Mouse (Mus musculus): ENCODE results near the gene Fcho2. TPM values are rescaled to one million over a fixed set of nuclear protein-coding genes. Genes with fewer than 3 reads are reported as not detected.

The Fcho2 gene
- polyA plus RNA-seq, 1 experiment from 2014 or later, result 31.8 TPM

- peaks cover 7% of the 10 kb centered on the region; the same call in 1 of the 2 replicates for H3K4me1 ChIP-seq (replicated peaks; ENCODE audit: control insufficient read depth, insufficient read depth, low read length)
- H3K36me3 ChIP-seq (ENCODE audit: control insufficient read depth, insufficient read depth), result no peaks in the 10 kb centered on the region
- H3K27ac ChIP-seq (ENCODE audit: low read length), result no peak overlapping the region
- H3K9ac ChIP-seq (replicated peaks; ENCODE audit: low read depth, low read length), result no peak overlapping the region
- WGBS, result 95% methylated on average over 11 of the region's 11 CpGs
- H3K4me2 ChIP-seq (ENCODE audit: low read length), result no peak overlapping the region
- H3K9me3 ChIP-seq (ENCODE audit: control insufficient read depth, low read length), result no peaks in the 10 kb centered on the region
- H3K27me3 ChIP-seq (replicated peaks; ENCODE audit: control insufficient read depth, insufficient read depth, low read length), result peaks cover 11% of the 10 kb centered on the region
- no peak for ATAC-seq
- no peak overlapping the region for H3K4me3 ChIP-seq (replicated peaks; ENCODE audit: low read length)
Measured at GRCm38 (mm10) chr13:98693316-98693715, 121.9 kb downstream of the Fcho2 start.

GRCm38 (mm10) chr13:98691956-98692515, 123.2 kb downstream of the Fcho2 start:
- Histone ChIP-seq H3K4me2 (ENCODE audit: low read length) (no peak overlapping the region), H3K9ac (replicated peaks; ENCODE audit: low read depth, low read length) (no peak overlapping the region), H3K27ac (ENCODE audit: low read length) (no peak overlapping the region), H3K27me3 (replicated peaks; ENCODE audit: control insufficient read depth, insufficient read depth, low read length) (peaks cover 11% of the 10 kb centered on the region), H3K36me3 (ENCODE audit: control insufficient read depth, insufficient read depth) (no peaks in the 10 kb centered on the region), H3K4me1 (replicated peaks; ENCODE audit: control insufficient read depth, insufficient read depth, low read length) (peaks cover 7% of the 10 kb centered on the region; the same call in 1 of the 2 replicates), H3K9me3 (ENCODE audit: control insufficient read depth, low read length) (no peaks in the 10 kb centered on the region), H3K4me3 (replicated peaks; ENCODE audit: low read length) (no peak overlapping the region)
- no peak for ATAC-seq
- 87% methylated on average over 13 of the region's 13 CpGs for WGBS

GRCm38 (mm10) chr13:98690886-98691285, 124.4 kb downstream of the Fcho2 start:
- WGBS, result 90% methylated on average over 11 of the region's 11 CpGs
- peaks cover 7% of the 10 kb centered on the region; the same call in 1 of the 2 replicates for H3K4me1 ChIP-seq (replicated peaks; ENCODE audit: control insufficient read depth, insufficient read depth, low read length)
- no peak for ATAC-seq
- H3K4me3 ChIP-seq (replicated peaks; ENCODE audit: low read length), result no peak overlapping the region
- no peaks in the 10 kb centered on the region for H3K36me3 ChIP-seq (ENCODE audit: control insufficient read depth, insufficient read depth)
- no peak overlapping the region for H3K4me2 ChIP-seq (ENCODE audit: low read length)
- no peak overlapping the region for H3K9ac ChIP-seq (replicated peaks; ENCODE audit: low read depth, low read length)
- peaks cover 11% of the 10 kb centered on the region for H3K27me3 ChIP-seq (replicated peaks; ENCODE audit: control insufficient read depth, insufficient read depth, low read length)
- no peaks in the 10 kb centered on the region for H3K9me3 ChIP-seq (ENCODE audit: control insufficient read depth, low read length)
- H3K27ac ChIP-seq (ENCODE audit: low read length), result no peak overlapping the region

GRCm38 (mm10) chr13:98689605-98690290, 125.5 kb downstream of the Fcho2 start:
- Histone ChIP-seq H3K27ac (ENCODE audit: low read length) (no peak overlapping the region), H3K27me3 (replicated peaks; ENCODE audit: control insufficient read depth, insufficient read depth, low read length) (peaks cover 10% of the 10 kb centered on the region), H3K4me1 (replicated peaks; ENCODE audit: control insufficient read depth, insufficient read depth, low read length) (peaks cover 1% of the 10 kb centered on the region; the same call in 1 of the 2 replicates), H3K4me3 (replicated peaks; ENCODE audit: low read length) (no peak overlapping the region), H3K4me2 (ENCODE audit: low read length) (no peak overlapping the region), H3K9ac (replicated peaks; ENCODE audit: low read depth, low read length) (no peak overlapping the region), H3K36me3 (ENCODE audit: control insufficient read depth, insufficient read depth) (no peaks in the 10 kb centered on the region), H3K9me3 (ENCODE audit: control insufficient read depth, low read length) (no peaks in the 10 kb centered on the region)
- WGBS, result 76% methylated on average over 11 of the region's 11 CpGs
- ATAC-seq, result no peak

GRCm38 (mm10) chr13:98687931-98688330, 127.3 kb downstream of the Fcho2 start:
- 64% methylated on average over 9 of the region's 9 CpGs for WGBS
- Histone ChIP-seq H3K4me2 (ENCODE audit: low read length) (no peak overlapping the region), H3K9me3 (ENCODE audit: control insufficient read depth, low read length) (no peaks in the 10 kb centered on the region), H3K36me3 (ENCODE audit: control insufficient read depth, insufficient read depth) (no peaks in the 10 kb centered on the region), H3K4me3 (replicated peaks; ENCODE audit: low read length) (no peak overlapping the region), H3K27me3 (replicated peaks; ENCODE audit: control insufficient read depth, insufficient read depth, low read length) (no peaks in the 10 kb centered on the region), H3K9ac (replicated peaks; ENCODE audit: low read depth, low read length) (no peak overlapping the region), H3K27ac (ENCODE audit: low read length) (no peak overlapping the region), H3K4me1 (replicated peaks; ENCODE audit: control insufficient read depth, insufficient read depth, low read length) (no peaks in the 10 kb centered on the region)
- no peak for ATAC-seq

GRCm38 (mm10) chr13:98684144-98684900, 130.9 kb downstream of the Fcho2 start:
- Histone ChIP-seq H3K27ac (ENCODE audit: low read length) (no peak overlapping the region), H3K9ac (replicated peaks; ENCODE audit: low read depth, low read length) (no peak overlapping the region), H3K4me1 (replicated peaks; ENCODE audit: control insufficient read depth, insufficient read depth, low read length) (no peaks in the 10 kb centered on the region), H3K36me3 (ENCODE audit: control insufficient read depth, insufficient read depth) (no peaks in the 10 kb centered on the region), H3K4me2 (ENCODE audit: low read length) (no peak overlapping the region), H3K4me3 (replicated peaks; ENCODE audit: low read length) (no peak overlapping the region), H3K9me3 (ENCODE audit: control insufficient read depth, low read length) (no peaks in the 10 kb centered on the region), H3K27me3 (replicated peaks; ENCODE audit: control insufficient read depth, insufficient read depth, low read length) (no peaks in the 10 kb centered on the region)
- no peak for ATAC-seq
- 81% methylated on average over 9 of the region's 9 CpGs for WGBS

- Histone ChIP-seq H3K36me3 (ENCODE audit: control insufficient read depth, insufficient read depth) (no peaks in the 10 kb centered on the region), H3K4me2 (ENCODE audit: low read length) (no peak overlapping the region), H3K27ac (ENCODE audit: low read length) (no peak overlapping the region), H3K4me1 (replicated peaks; ENCODE audit: control insufficient read depth, insufficient read depth, low read length) (no peaks in the 10 kb centered on the region), H3K27me3 (replicated peaks; ENCODE audit: control insufficient read depth, insufficient read depth, low read length) (no peaks in the 10 kb centered on the region), H3K9me3 (ENCODE audit: control insufficient read depth, low read length) (no peaks in the 10 kb centered on the region), H3K4me3 (replicated peaks; ENCODE audit: low read length) (no peak overlapping the region), H3K9ac (replicated peaks; ENCODE audit: low read depth, low read length) (no peak overlapping the region)
- 77% methylated on average over 2 of the region's 2 CpGs for WGBS
- ATAC-seq, result no peak
Measured at GRCm38 (mm10) chr13:98683412-98683811, 131.8 kb downstream of the Fcho2 start.

- ATAC-seq, result no peak
- H3K4me2 ChIP-seq (ENCODE audit: low read length), result no peak overlapping the region
- 93% methylated on average over 5 of the region's 5 CpGs for WGBS
- no peak overlapping the region for H3K4me3 ChIP-seq (replicated peaks; ENCODE audit: low read length)
- H3K9ac ChIP-seq (replicated peaks; ENCODE audit: low read depth, low read length), result no peak overlapping the region
- H3K27ac ChIP-seq (ENCODE audit: low read length), result no peak overlapping the region
- H3K27me3 ChIP-seq (replicated peaks; ENCODE audit: control insufficient read depth, insufficient read depth, low read length), result no peaks in the 10 kb centered on the region
- H3K9me3 ChIP-seq (ENCODE audit: control insufficient read depth, low read length), result no peaks in the 10 kb centered on the region
- no peaks in the 10 kb centered on the region for H3K36me3 ChIP-seq (ENCODE audit: control insufficient read depth, insufficient read depth)
- no peaks in the 10 kb centered on the region for H3K4me1 ChIP-seq (replicated peaks; ENCODE audit: control insufficient read depth, insufficient read depth, low read length)
Measured at GRCm38 (mm10) chr13:98680470-98681060, 134.7 kb downstream of the Fcho2 start.

- no peak for ATAC-seq
- Histone ChIP-seq H3K36me3 (ENCODE audit: control insufficient read depth, insufficient read depth) (no peaks in the 10 kb centered on the region), H3K9me3 (ENCODE audit: control insufficient read depth, low read length) (no peaks in the 10 kb centered on the region), H3K4me1 (replicated peaks; ENCODE audit: control insufficient read depth, insufficient read depth, low read length) (no peaks in the 10 kb centered on the region), H3K4me3 (replicated peaks; ENCODE audit: low read length) (no peak overlapping the region), H3K27ac (ENCODE audit: low read length) (no peak overlapping the region), H3K27me3 (replicated peaks; ENCODE audit: control insufficient read depth, insufficient read depth, low read length) (no peaks in the 10 kb centered on the region), H3K9ac (replicated peaks; ENCODE audit: low read depth, low read length) (no peak overlapping the region), H3K4me2 (ENCODE audit: low read length) (no peak overlapping the region)
- WGBS, result 48% methylated on average over 4 of the region's 4 CpGs
Measured at GRCm38 (mm10) chr13:98679631-98680041, 135.6 kb downstream of the Fcho2 start.
